Mouse (Mus musculus): ENCODE data around the gene Popdc3. TPM values are rescaled to one million over a fixed set of nuclear protein-coding genes. Genes with fewer than 3 reads are reported as not detected.

Gene Popdc3
- polyA plus RNA-seq, 1 experiment from 2014 or later, result 0.92 TPM

Other genes starting within 250 kb of the Popdc3 start
- 29.0 and 29.5 TPM in 2 replicates for gene Prep, start 110.9 kb upstream of the Popdc3 start, polyA plus RNA-seq (2016; fragmentation: Nextera tagmentation; extraction: Ambion mirVana)
- 2.7 and 3.0 TPM in 2 replicates for gene Bves, start 157.7 kb downstream of the Popdc3 start, polyA plus RNA-seq (2016; fragmentation: Nextera tagmentation; extraction: Ambion mirVana)

All from hindbrain, embryonic 12.5 days (tissue).